Mouse (Mus musculus): ENCODE data around the gene Fbxo34. TPM values are rescaled to one million over a fixed set of nuclear protein-coding genes. Genes with fewer than 3 reads are reported as not detected.
"Not testable (repeated sequence)": the region's sequence is repeated elsewhere in the genome, so short reads cannot be mapped to it uniquely, and the experiment has no call there.

Gene Fbxo34
- polyA plus RNA-seq, 1 experiment from 2014 or later: 20.3 TPM

DNA sequence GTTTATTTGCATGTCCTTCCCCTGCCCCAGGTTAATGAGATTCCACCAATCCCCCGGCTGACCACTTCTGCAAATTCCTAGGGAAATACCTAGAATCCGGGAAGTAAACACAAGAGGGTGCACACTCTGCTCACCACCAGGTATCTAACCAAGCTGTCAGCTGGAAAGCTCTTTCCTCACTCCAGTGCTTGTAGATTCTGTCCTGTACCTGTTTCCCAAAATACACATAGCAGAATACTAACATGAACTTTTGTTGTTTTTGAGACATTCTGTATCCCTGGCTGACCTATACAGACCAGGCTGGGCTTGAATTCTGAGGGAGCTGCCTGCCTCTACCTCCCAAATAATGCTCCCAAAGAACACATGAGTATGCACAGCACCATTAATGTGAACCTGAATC is 110.5 kb downstream of the Fbxo34 start:
- DNase-seq (ENCODE audit: low spot score): no peak

DNA sequence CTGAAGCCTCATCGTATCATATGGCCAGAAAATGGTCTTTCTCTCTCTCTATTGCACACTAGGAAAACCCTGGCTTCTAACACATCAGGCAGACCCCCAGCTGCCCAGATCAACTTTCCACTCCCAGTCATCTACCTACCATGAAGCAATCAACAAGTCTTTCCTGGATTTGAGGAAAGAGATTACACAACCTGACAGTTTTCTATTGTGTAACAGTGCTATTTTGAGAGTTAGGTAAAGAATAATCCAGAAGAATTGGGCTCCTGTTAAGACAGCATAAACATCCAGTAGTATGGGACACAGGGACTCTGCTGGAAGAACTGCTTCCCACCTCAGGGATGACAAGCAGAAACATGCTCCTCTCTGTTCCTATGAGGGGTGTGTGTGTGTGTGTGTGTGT is 112.3 kb downstream of the Fbxo34 start:
- DNase-seq (ENCODE audit: low spot score): no peak

DNA sequence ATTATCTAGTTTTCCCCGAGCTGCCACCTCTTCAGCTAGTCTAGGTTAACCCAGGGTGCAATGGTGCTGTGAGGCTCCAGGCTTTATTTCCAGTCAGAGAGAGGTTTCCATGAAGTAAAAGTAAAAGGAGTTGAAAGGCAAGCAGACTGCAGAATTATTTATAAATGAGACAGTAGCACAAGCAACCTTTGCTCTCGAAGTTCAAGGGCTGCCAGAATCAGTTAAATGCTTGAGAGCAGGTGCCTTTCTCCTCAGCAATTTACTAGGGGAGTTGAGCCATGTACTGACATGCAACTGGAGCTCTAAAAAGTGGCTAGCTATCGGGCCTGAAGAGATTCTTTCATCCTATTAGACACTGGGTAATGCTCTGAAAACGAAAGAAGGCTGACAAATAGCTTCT is 112.9 kb downstream of the Fbxo34 start:
- DNase-seq (ENCODE audit: low spot score): no peak

DNA sequence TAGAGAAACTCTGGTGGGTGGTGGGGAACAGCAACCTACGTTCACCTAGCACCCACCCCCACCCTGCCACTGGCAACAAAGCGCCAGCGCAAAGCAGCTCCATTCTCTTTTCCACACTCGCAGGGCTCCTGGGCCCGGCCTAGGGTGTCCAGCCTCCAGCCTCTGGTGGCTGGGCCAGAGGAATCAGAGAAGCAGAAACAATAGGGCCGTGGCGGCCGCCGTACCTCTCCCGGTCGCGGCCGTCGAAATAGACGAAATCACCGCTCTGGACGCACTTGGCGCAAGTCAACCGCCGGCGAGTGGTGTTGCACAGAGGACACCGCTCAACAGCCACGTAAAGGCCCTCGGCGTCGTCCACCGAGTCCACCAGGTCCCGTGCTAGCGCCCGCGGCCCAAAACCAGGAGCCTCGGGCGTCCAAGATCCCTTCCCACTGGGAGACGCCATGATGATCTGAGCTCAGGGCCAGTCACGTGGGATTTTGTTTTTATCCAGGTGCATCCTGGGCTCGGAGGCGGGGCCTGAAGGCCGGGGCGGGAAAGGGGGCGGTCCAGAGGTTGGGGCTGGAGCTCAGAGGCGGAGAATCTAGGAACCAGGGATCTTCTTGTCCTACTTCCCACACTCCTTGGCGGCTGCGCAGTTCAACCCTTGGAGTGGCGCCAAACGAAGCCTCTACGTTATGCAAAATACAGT is 117.9 kb downstream of the Fbxo34 start:
- peak; percentile 77 for DNase-seq (ENCODE audit: low spot score)

DNA sequence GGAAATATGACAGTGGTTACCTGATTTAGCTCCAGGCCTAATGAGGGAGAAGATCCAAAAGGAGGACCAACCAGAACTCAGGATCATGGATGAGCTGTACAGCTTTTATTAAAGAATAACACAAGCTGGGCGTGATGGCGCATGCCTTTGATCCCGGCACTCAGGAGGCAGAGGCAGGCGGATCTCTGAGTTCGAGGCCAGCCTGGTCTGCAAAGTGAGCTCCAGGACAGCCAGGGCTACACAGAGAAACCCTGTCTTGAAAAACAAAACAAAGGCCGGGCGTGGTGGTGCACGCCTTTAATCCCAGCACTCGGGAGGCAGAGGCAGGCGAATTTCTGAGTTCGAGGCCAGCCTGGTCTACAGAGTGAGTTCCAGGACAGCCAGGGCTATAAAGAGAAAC is 120.3 kb downstream of the Fbxo34 start, which contains the start of gene Atg14:
Atg14 (minus strand) TSS at position 101 of the 400 bp plus-strand sequence.
- DNase-seq (ENCODE audit: low spot score): not testable (repeated sequence)

DNA sequence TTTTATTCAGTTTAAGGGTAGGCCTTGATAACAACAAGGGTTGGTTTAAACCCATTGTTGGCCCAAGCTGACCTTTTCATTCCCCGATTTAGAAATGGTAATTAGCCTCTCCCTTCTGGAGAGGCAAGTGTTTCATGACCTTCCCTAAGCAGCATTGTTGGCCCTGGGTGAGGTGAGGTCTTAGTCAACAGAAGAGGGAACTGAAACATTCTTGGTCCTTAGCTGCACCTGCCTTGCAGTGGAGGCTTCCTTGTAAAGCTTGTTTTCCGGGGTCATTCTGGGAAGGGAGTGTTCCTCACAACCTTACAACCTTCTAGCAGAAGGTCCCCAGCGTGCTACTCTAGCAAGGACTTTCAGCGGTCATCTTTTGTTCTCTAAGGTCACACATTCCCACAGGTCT is 122.5 kb downstream of the Fbxo34 start:
- no peak for DNase-seq (ENCODE audit: low spot score)

DNA sequence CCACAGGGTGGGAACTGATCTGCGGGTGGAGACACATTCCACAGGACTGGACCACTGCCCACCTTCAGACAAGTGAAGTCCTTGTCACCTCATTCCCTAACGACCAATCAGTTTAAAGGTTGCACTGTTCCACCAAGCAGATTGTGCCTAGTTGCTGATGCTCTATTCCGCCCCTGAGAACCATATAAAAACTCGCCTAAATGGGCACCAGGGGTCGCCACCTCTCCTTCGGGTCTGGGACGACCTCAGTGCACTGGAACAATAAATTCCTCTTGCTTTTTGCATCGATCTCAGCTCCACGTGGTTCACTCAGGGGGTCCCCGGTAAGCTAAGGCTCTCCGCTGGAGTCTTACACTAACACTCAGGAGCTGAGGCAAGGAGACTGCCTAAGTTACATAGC is 124.5 kb downstream of the Fbxo34 start:
- no peak for DNase-seq (ENCODE audit: low spot score)

DNA sequence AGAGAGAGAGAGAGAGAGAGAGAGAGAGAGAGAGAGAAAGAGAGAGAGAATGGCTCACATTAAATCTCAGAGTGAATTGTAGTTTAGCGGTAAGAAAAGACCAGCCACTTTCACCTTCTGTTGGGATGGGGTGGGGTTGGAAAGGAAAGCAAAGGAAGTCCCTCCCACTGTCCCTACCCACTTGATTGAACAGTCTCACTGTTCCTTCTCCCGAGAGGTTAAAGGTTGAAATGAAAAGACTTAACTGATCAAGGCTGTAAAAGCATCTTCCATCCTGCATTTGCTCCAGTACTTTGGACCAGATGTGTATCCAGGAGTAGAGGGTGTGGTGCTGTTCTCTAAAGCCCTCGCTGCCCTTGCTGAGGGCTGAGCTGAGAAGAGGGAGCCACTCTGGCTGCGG is 126.5 kb downstream of the Fbxo34 start:
- DNase-seq (ENCODE audit: low spot score): no peak

DNA sequence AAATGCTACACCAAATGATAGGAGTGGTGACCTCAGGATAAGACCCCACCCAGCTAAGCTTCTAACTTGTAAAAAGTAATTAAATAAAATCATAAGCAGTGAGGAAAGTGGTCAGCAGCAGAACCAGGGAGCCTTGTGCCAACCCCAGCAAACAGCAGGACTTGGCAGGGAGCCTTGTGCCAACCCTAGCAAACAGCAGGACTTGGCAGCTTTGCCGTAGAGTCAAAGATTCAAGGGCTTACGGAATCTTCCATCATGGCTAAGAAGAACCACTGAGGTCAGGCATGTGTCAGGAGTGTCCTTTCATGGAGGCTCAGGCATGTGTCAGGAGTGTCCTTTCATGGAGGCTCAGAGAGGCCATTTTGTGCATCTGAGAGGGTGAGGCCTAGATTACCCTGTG is 127.9 kb downstream of the Fbxo34 start:
- no peak for DNase-seq (ENCODE audit: low spot score)

DNA sequence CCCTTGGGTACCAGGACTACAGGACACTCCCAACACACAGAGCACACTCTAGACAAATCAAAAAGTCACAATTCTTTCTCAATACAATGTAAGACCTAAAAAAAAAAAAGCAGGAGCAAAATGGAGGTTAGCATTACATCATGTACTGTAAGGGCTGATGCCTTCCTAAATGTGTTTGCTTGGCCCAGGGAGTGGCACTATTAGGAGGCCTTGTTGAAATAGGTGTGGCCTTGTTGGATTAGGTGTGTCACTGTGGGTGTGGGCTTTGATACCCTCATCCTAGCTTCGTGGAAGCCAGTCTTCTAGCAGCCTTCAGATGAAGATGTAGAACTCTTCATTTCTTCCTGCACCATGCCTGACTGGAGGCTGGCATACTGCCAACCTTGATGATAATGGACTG is 131.1 kb downstream of the Fbxo34 start:
- DNase-seq (ENCODE audit: low spot score): no peak

Other genes starting within 250 kb of the Fbxo34 start
- 24.3 and 28.1 TPM in 2 replicates for gene Wdhd1, start 173.6 kb upstream of the Fbxo34 start, polyA plus RNA-seq (2015; fragmentation: Nextera tagmentation; extraction: Ambion mirVana)
- 6.7 and 6.8 TPM in 2 replicates for gene Socs4, start 173.5 kb upstream of the Fbxo34 start, polyA plus RNA-seq (2015; fragmentation: Nextera tagmentation; extraction: Ambion mirVana)
- gene Mapk1ip1l, start 152.2 kb upstream of the Fbxo34 start, polyA plus RNA-seq (2015; fragmentation: Nextera tagmentation; extraction: Ambion mirVana): 38.8 and 40.4 TPM in 2 replicates
- 75.2 and 79.9 TPM in 2 replicates for gene Lgals3, start 82.7 kb upstream of the Fbxo34 start, polyA plus RNA-seq (2015; fragmentation: Nextera tagmentation; extraction: Ambion mirVana)
- gene Dlgap5, start 32.0 kb upstream of the Fbxo34 start, polyA plus RNA-seq (2015; fragmentation: Nextera tagmentation; extraction: Ambion mirVana): 41.8 and 46.4 TPM in 2 replicates
- gene Atg14, start 120.2 kb downstream of the Fbxo34 start, polyA plus RNA-seq (2015; fragmentation: Nextera tagmentation; extraction: Ambion mirVana): 9.8 and 10.3 TPM in 2 replicates
- gene Ktn1, start 198.0 kb downstream of the Fbxo34 start, polyA plus RNA-seq (2015; fragmentation: Nextera tagmentation; extraction: Ambion mirVana): 46.3 and 61.9 TPM in 2 replicates

Measured in thymus, postnatal 0 days (tissue).